Mouse (Mus musculus): Measurements from ENCODE around the gene Carns1. TPM values are rescaled to one million over a fixed set of nuclear protein-coding genes. Genes with fewer than 3 reads are reported as not detected.

Carns1 gene
- polyA plus RNA-seq, 1 experiment from 2014 or later = 4.1 TPM

GRCm38 (mm10) chr19:4194021-4194724, 18.9 kb upstream of the Carns1 start:
- no peak overlapping the region for H3K27ac ChIP-seq (ENCODE audit: low read length)
- ATAC-seq = no peak
- H3K4me1 ChIP-seq (replicated peaks; ENCODE audit: control insufficient read depth, insufficient read depth, low read length) = peaks cover 29% of the 10 kb centered on the region
- peaks cover 18% of the 10 kb centered on the region for H3K36me3 ChIP-seq (ENCODE audit: control insufficient read depth, insufficient read depth)
- H3K9me3 ChIP-seq (ENCODE audit: control insufficient read depth, low read length) = no peaks in the 10 kb centered on the region
- 93% methylated on average over 8 of the region's 8 CpGs for WGBS
- H3K4me2 ChIP-seq (ENCODE audit: low read length) = no peak overlapping the region
- no peaks in the 10 kb centered on the region for H3K27me3 ChIP-seq (replicated peaks; ENCODE audit: control insufficient read depth, insufficient read depth, low read length)
- no peak overlapping the region for H3K9ac ChIP-seq (replicated peaks; ENCODE audit: low read depth, low read length)
- no peak overlapping the region for H3K4me3 ChIP-seq (replicated peaks; ENCODE audit: low read length)

- H3K9me3 ChIP-seq (ENCODE audit: control insufficient read depth, low read length) = no peaks in the 10 kb centered on the region
These were observed 17.9 kb upstream of the Carns1 start for GRCm38 (mm10) chr19:4193129-4193528.

GRCm38 (mm10) chr19:4192251-4192985, 17.1 kb upstream of the Carns1 start:
- peak; percentile 58; the same call in 1 of the 2 replicates for ATAC-seq
- H3K9ac ChIP-seq (replicated peaks; ENCODE audit: low read depth, low read length) = peak overlapping the region; percentile 91
- peak overlapping the region; percentile 67 for H3K4me3 ChIP-seq (replicated peaks; ENCODE audit: low read length)
- peaks cover 18% of the 10 kb centered on the region for H3K36me3 ChIP-seq (ENCODE audit: control insufficient read depth, insufficient read depth)
- peaks cover 29% of the 10 kb centered on the region for H3K4me1 ChIP-seq (replicated peaks; ENCODE audit: control insufficient read depth, insufficient read depth, low read length)
- peak overlapping the region; percentile 97 for H3K4me2 ChIP-seq (ENCODE audit: low read length)
- H3K27me3 ChIP-seq (replicated peaks; ENCODE audit: control insufficient read depth, insufficient read depth, low read length) = no peaks in the 10 kb centered on the region
- H3K9me3 ChIP-seq (ENCODE audit: control insufficient read depth, low read length) = no peaks in the 10 kb centered on the region
- peak overlapping the region; percentile 84 for H3K27ac ChIP-seq (ENCODE audit: low read length)
- under 1% methylated on average over 46 of the region's 52 CpGs for WGBS

More at GRCm38 (mm10) chr19:4193129-4193528, 17.9 kb upstream of the Carns1 start:
- WGBS = 54% methylated on average over 6 of the region's 6 CpGs
- Histone ChIP-seq H3K4me3 (replicated peaks; ENCODE audit: low read length) (peak overlapping the region; percentile 67), H3K4me2 (ENCODE audit: low read length) (peak overlapping the region; percentile 97), H3K27me3 (replicated peaks; ENCODE audit: control insufficient read depth, insufficient read depth, low read length) (no peaks in the 10 kb centered on the region), H3K4me1 (replicated peaks; ENCODE audit: control insufficient read depth, insufficient read depth, low read length) (peaks cover 29% of the 10 kb centered on the region), H3K9ac (replicated peaks; ENCODE audit: low read depth, low read length) (peak overlapping the region; percentile 91), H3K36me3 (ENCODE audit: control insufficient read depth, insufficient read depth) (peaks cover 18% of the 10 kb centered on the region), H3K27ac (ENCODE audit: low read length) (no peak overlapping the region)
- ATAC-seq = no peak

- ATAC-seq = peak; percentile 91
- Histone ChIP-seq H3K9me3 (ENCODE audit: control insufficient read depth, low read length) (no peaks in the 10 kb centered on the region), H3K9ac (replicated peaks; ENCODE audit: low read depth, low read length) (peak within 1 kb of the TSS; percentile 91), H3K27me3 (replicated peaks; ENCODE audit: control insufficient read depth, insufficient read depth, low read length) (no peaks in the 10 kb centered on the region), H3K4me1 (replicated peaks; ENCODE audit: control insufficient read depth, insufficient read depth, low read length) (peaks cover 28% of the 10 kb centered on the region), H3K36me3 (ENCODE audit: control insufficient read depth, insufficient read depth) (peaks cover 14% of the 10 kb centered on the region), H3K4me3 (replicated peaks; ENCODE audit: low read length) (peak within 1 kb of the TSS; percentile 67), H3K27ac (ENCODE audit: low read length) (peak within 1 kb of the TSS; percentile 84), H3K4me2 (ENCODE audit: low read length) (peak within 1 kb of the TSS; percentile 97)
- WGBS = 7% methylated on average over 40 of the region's 47 CpGs
These were observed 16.4 kb upstream of the Carns1 start, which contains the start of gene Ppp1ca for GRCm38 (mm10) chr19:4191528-4192250. Gene Ppp1ca, plus strand, starts transcription at chr19:4192065.

- peak within 1 kb of the TSS; percentile 67 for H3K4me3 ChIP-seq (replicated peaks; ENCODE audit: low read length)
- H3K36me3 ChIP-seq (ENCODE audit: control insufficient read depth, insufficient read depth) = peaks cover 10% of the 10 kb centered on the region
- H3K4me1 ChIP-seq (replicated peaks; ENCODE audit: control insufficient read depth, insufficient read depth, low read length) = peaks cover 23% of the 10 kb centered on the region
- ATAC-seq = no peak
- peak within 1 kb of the TSS; percentile 84 for H3K27ac ChIP-seq (ENCODE audit: low read length)
- peak within 1 kb of the TSS; percentile 97 for H3K4me2 ChIP-seq (ENCODE audit: low read length)
- peak within 1 kb of the TSS; percentile 91 for H3K9ac ChIP-seq (replicated peaks; ENCODE audit: low read depth, low read length)
- H3K27me3 ChIP-seq (replicated peaks; ENCODE audit: control insufficient read depth, insufficient read depth, low read length) = no peaks in the 10 kb centered on the region
- no peaks in the 10 kb centered on the region for H3K9me3 ChIP-seq (ENCODE audit: control insufficient read depth, low read length)
- WGBS = 78% methylated on average over 4 of the region's 4 CpGs
These were observed 15.6 kb upstream of the Carns1 start, which contains the start of gene Tbc1d10c for GRCm38 (mm10) chr19:4190831-4191334. Gene Tbc1d10c, minus strand, starts transcription at chr19:4191284.

GRCm38 (mm10) chr19:4189051-4189620, 13.9 kb upstream of the Carns1 start:
- WGBS = 86% methylated on average over 12 of the region's 12 CpGs

GRCm38 (mm10) chr19:4187303-4187702, 12.0 kb upstream of the Carns1 start:
- Histone ChIP-seq H3K9ac (replicated peaks; ENCODE audit: low read depth, low read length) (no peak overlapping the region), H3K9me3 (ENCODE audit: control insufficient read depth, low read length) (no peaks in the 10 kb centered on the region), H3K4me1 (replicated peaks; ENCODE audit: control insufficient read depth, insufficient read depth, low read length) (peaks cover 3% of the 10 kb centered on the region; the same call in 1 of the 2 replicates), H3K4me3 (replicated peaks; ENCODE audit: low read length) (no peak overlapping the region), H3K36me3 (ENCODE audit: control insufficient read depth, insufficient read depth) (no peaks in the 10 kb centered on the region), H3K27me3 (replicated peaks; ENCODE audit: control insufficient read depth, insufficient read depth, low read length) (no peaks in the 10 kb centered on the region), H3K27ac (ENCODE audit: low read length) (no peak overlapping the region), H3K4me2 (ENCODE audit: low read length) (no peak overlapping the region)
- ATAC-seq = no peak
- WGBS = 80% methylated on average over 3 of the region's 3 CpGs

More at GRCm38 (mm10) chr19:4189051-4189620, 13.9 kb upstream of the Carns1 start:
- Histone ChIP-seq H3K4me2 (ENCODE audit: low read length) (no peak overlapping the region), H3K27ac (ENCODE audit: low read length) (no peak overlapping the region), H3K4me3 (replicated peaks; ENCODE audit: low read length) (no peak overlapping the region), H3K9ac (replicated peaks; ENCODE audit: low read depth, low read length) (no peak overlapping the region), H3K9me3 (ENCODE audit: control insufficient read depth, low read length) (no peaks in the 10 kb centered on the region), H3K27me3 (replicated peaks; ENCODE audit: control insufficient read depth, insufficient read depth, low read length) (no peaks in the 10 kb centered on the region), H3K36me3 (ENCODE audit: control insufficient read depth, insufficient read depth) (peaks cover 2% of the 10 kb centered on the region; the same call in 1 of the 2 replicates), H3K4me1 (replicated peaks; ENCODE audit: control insufficient read depth, insufficient read depth, low read length) (peaks cover 18% of the 10 kb centered on the region)
- ATAC-seq = no peak

GRCm38 (mm10) chr19:4184976-4185975, 10.0 kb upstream of the Carns1 start:
- ATAC-seq = no peak
- H3K36me3 ChIP-seq (ENCODE audit: control insufficient read depth, insufficient read depth) = no peaks in the 10 kb centered on the region
- no peak overlapping the region for H3K9ac ChIP-seq (replicated peaks; ENCODE audit: low read depth, low read length)
- H3K27me3 ChIP-seq (replicated peaks; ENCODE audit: control insufficient read depth, insufficient read depth, low read length) = no peaks in the 10 kb centered on the region
- no peaks in the 10 kb centered on the region for H3K9me3 ChIP-seq (ENCODE audit: control insufficient read depth, low read length)
- H3K4me3 ChIP-seq (replicated peaks; ENCODE audit: low read length) = no peak overlapping the region
- no peak overlapping the region for H3K27ac ChIP-seq (ENCODE audit: low read length)
- WGBS = 62% methylated on average over 15 of the region's 15 CpGs
- peaks cover 6% of the 10 kb centered on the region for H3K4me1 ChIP-seq (replicated peaks; ENCODE audit: control insufficient read depth, insufficient read depth, low read length)
- no peak overlapping the region for H3K4me2 ChIP-seq (ENCODE audit: low read length)
